Mouse (Mus musculus) colon, adult 2 months (tissue): Measurements from ENCODE around the gene Rhox4e. TPM values are rescaled to one million over a fixed set of nuclear protein-coding genes. Genes with fewer than 3 reads are reported as not detected.

Experiments used
- polyA plus RNA-seq: library from polyadenylated mRNA; depleted of rRNA; stranded (reverse); fragments of >200 nt; gene quantifications from 2 replicates; pipeline ENCODE4 v1.2.3, GENCODE M21; 2012; rRNA removed

Rhox4e gene
- polyA plus RNA-seq = not detected in 2 replicates

GRCm38 (mm10) chrX:37557112-37557511 is at the start of gene Rhox4e:
Gene Rhox4e (plus strand): TSS chrX:37557412.

DNA sequence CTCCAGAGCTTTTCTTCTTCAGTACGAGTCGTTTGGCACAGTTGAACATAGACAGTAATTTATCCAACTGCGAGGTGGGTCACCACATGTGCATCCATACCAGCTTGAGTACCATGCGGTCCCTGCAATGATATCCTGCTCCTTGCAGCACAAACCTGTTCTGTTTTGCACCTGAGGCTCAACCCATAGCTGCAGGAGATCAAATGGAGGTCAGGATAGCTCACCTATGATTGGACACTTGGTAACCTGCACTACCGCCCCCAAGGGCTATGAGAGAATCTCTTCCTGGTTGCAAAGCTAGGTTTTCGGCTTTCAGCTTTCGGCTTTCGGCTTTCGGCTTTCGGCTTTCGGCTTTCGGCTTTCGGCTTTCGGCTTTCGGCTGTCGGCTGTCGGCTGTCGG is 43.2 kb upstream of the Rhox4e start, which contains the start of gene Rhox4d:
TSS of gene Rhox4d (plus strand) at position 301 of the 400 bp plus-strand sequence.

DNA sequence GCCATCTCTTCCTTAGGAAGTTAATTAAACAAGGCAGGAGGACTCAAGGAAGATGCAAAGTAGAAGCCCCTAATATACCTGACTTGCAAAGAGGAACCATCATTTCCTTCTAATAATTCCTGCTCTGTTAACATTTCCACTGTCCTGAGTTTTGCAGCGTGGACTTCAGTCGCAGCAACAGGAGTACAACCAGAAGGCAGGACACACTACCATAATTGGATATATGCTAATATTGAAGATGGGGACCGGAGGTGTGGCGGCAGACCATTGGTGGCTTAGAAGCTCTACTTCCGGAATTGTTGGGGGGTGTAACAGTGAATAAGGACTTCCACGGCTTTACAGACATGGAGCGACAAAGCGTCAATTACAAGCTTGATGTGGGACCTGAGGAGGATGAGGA is 27.1 kb upstream of the Rhox4e start, which contains the start of gene Rhox2e:
TSS of gene Rhox2e (plus strand) at position 301 of the 400 bp plus-strand sequence.

DNA sequence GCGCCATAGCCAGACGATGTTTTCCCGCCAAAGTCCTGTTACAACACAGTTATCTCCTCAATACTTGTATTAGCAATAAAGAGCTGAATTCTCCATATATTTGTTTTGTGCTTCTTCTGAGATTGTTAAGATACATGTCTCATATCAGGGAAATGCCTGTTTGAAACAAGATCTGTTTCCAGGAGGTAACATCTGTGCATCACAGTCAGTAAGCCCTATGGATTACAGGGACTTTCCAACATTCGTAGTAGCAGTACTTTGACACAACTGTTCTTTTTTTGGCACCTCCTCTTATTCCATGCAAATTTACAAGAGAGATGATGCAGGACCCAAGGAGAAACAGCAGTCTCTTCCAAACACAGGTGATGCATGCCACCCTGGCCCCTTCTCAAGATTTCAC is 15.5 kb upstream of the Rhox4e start, which contains the start of gene Rhox3e:
TSS of gene Rhox3e (plus strand) at position 301 of the 400 bp plus-strand sequence.

GRCm38 (mm10) chrX:37571105-37571504 is 13.9 kb downstream of the Rhox4e start, which contains the start of gene Rhox2f:
Gene Rhox2f (plus strand): TSS chrX:37571405.

GRCm38 (mm10) chrX:37580692-37581091 is 23.5 kb downstream of the Rhox4e start, which contains the start of gene Rhox3f:
Gene Rhox3f (plus strand): TSS chrX:37580992.

GRCm38 (mm10) chrX:37607604-37608003 is 50.4 kb downstream of the Rhox4e start, which contains the start of gene Rhox4f:
Gene Rhox4f (minus strand): TSS chrX:37607704.

Other genes with a start within 250 kb of the Rhox4e start
- gene Rhox3a2, start 177.4 kb upstream of the Rhox4e start, polyA plus RNA-seq = not detected in 2 replicates
- gene Rhox4a2, start 166.6 kb upstream of the Rhox4e start, polyA plus RNA-seq = not detected in 2 replicates
- not detected in 2 replicates for gene Rhox2b, start 145.3 kb upstream of the Rhox4e start, polyA plus RNA-seq
- not detected in 2 replicates for gene Rhox4b, start 124.9 kb upstream of the Rhox4e start, polyA plus RNA-seq
- not detected in 2 replicates for gene Rhox2c, start 103.7 kb upstream of the Rhox4e start, polyA plus RNA-seq
- not detected in 2 replicates for gene Rhox3c, start 98.8 kb upstream of the Rhox4e start, polyA plus RNA-seq
- gene Rhox4c, start 77.1 kb upstream of the Rhox4e start, polyA plus RNA-seq = not detected in 2 replicates
- not detected in 2 replicates for gene Rhox2d, start 64.0 kb upstream of the Rhox4e start, polyA plus RNA-seq
- not detected in 2 replicates for gene Rhox4d, start 43.1 kb upstream of the Rhox4e start, polyA plus RNA-seq
- not detected in 2 replicates for gene Rhox2e, start 27.0 kb upstream of the Rhox4e start, polyA plus RNA-seq
- gene Rhox3e, start 15.4 kb upstream of the Rhox4e start, polyA plus RNA-seq = not detected in 2 replicates
- gene Rhox2f, start 14.0 kb downstream of the Rhox4e start, polyA plus RNA-seq = not detected in 2 replicates
- gene Rhox3f, start 23.6 kb downstream of the Rhox4e start, polyA plus RNA-seq = not detected in 2 replicates
- not detected in 2 replicates for gene Rhox4f, start 50.3 kb downstream of the Rhox4e start, polyA plus RNA-seq
- not detected in 2 replicates for gene Rhox3g, start 71.2 kb downstream of the Rhox4e start, polyA plus RNA-seq
- not detected in 2 replicates for gene Rhox2g, start 86.1 kb downstream of the Rhox4e start, polyA plus RNA-seq
- gene Rhox4g, start 93.9 kb downstream of the Rhox4e start, polyA plus RNA-seq = not detected in 2 replicates
- not detected in 2 replicates for gene Rhox3h, start 111.4 kb downstream of the Rhox4e start, polyA plus RNA-seq
- gene Rhox2h, start 115.9 kb downstream of the Rhox4e start, polyA plus RNA-seq = not detected in 2 replicates
- gene Rhox5, start 247.4 kb downstream of the Rhox4e start, polyA plus RNA-seq = 0.21 TPM in 1 of 2 replicates, not detected in the other